Mouse (Mus musculus): ENCODE results near the gene Hnrnpl. TPM values are rescaled to one million over a fixed set of nuclear protein-coding genes. Genes with fewer than 3 reads are reported as not detected.
A peak's percentile ranks its signal among the peaks of the same experiment; 100 is the strongest.

The Hnrnpl gene
- polyA plus RNA-seq, 1 experiment: 244 TPM

DNA sequence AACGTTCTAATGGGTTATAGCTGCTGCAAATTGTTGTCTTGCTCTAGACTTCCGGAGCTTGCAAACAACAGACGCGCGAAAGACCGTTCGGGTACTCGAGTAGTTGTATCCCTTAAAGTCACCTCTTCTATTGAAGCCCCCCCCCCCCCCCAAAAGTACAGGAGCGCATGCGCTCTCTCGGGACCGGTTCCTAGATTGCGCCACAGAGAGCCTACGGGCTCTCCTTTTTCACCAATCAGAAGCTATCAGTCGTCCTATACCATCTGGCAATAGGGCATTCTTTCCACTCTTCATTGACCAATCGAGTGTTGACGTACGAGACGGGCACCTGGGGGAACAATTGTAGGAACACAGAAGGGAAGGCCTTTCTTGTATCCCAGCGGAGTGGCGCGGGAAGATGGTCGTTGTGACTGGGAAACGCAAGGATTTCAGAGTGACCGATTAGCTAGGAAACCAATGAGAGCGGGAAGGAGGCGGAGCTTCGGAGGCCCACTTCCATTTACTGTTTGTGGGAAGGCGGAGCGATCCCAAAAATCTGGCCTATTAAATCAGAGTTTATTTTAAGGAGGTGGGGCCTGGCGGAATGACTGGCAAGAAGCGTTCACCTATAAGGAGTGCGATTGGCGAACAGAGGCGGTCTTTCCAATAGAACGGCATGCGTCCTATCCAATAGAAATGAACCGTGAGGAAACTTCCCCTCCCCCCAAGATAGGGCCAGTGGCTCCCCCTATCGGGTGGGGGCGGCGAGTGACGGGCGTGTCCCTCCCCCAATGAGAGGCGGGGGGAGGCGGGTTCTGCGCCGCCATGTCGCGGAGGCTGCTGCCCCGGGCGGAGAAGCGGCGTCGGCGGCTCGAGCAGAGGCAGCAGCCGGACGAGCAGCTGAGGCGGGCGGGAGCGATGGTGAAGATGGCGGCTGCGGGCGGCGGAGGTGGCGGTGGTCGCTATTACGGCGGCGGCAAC lies 2.0 kb downstream of the Hnrnpl start:
- under 1% methylated on average over 70 of the region's 70 CpGs for WGBS
- peak; percentile 99 for TF ChIP-seq POLR2A (IDR thresholded peaks at IDR 0.05; ENCODE audit: borderline replicate concordance, extremely low read depth, low read depth, low read length)
- no peak for TF ChIP-seq CTCF (IDR thresholded peaks at IDR 0.05; ENCODE audit: insufficient read depth, low read length)
- peak; percentile 98 for DNase-seq
- peaks cover 22% of the 10 kb centered on the region for H3K4me1 ChIP-seq (ENCODE audit: control insufficient read depth, insufficient read depth, low read length)
- peak overlapping the region; percentile 90 for H3K4me3 ChIP-seq (replicated peaks; ENCODE audit: extremely low read depth, low read depth, low read length)

DNA sequence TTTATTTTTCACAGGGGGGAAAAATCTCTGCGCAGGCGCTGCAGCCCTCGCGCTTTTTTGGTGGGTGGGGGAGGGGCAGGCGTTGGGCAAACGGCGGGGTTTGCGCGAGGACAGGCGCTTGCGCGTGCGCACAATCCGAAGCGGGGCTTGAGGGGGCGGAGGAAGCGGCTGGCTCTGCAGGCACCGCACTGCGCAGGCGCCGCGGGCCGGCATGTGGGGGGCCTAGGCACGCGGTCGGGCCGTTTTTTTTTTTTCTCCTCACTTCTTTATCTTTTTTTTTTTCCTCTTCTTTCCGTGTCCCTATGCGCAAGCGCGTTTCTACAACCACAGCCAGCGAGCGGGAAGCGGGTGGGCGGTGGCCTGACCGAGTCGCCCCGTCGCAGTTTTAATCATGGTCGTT lies 2.9 kb downstream of the Hnrnpl start:
- Histone ChIP-seq H3K4me1 (ENCODE audit: control insufficient read depth, insufficient read depth, low read length) (peaks cover 25% of the 10 kb centered on the region), H3K4me3 (replicated peaks; ENCODE audit: extremely low read depth, low read depth, low read length) (peak overlapping the region; percentile 83)
- under 1% methylated on average over 40 of the region's 40 CpGs for WGBS
- peak; percentile 83 for DNase-seq
- TF ChIP-seq CTCF (IDR thresholded peaks at IDR 0.05; ENCODE audit: insufficient read depth, low read length) (no peak), POLR2A (IDR thresholded peaks at IDR 0.05; ENCODE audit: borderline replicate concordance, extremely low read depth, low read depth, low read length) (no peak)

DNA sequence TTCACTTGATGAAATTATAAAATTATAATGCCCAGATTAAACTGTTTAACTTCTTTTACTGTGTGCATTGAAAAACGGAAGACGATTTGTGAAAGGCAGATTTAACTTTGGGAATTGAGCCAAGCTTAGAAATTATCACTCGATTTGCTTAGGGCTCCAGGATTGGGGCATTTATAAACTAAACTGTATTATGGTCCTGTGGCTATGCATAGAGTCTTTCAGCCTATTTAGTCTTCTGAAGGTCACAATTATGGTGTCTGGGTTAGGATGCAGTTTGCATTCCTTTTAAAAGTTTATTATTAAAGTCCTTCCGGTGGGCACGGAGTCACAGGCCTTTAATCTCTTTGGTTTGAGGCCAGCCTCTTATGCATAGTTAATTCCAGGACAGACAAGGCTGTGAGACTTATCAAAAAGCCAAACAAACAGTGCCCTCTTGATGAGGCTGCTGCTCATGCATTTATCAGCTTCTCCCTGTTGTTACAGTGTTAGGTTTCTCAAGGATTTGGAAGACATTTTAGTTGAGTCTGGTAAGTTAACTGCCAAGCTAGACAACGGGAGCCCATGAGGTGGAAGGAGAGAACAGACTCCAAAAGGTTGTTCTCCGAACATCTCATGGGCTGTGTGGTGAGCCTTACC lies 3.4 kb downstream of the Hnrnpl start:
- Histone ChIP-seq H3K4me1 (ENCODE audit: control insufficient read depth, insufficient read depth, low read length) (peaks cover 25% of the 10 kb centered on the region), H3K4me3 (replicated peaks; ENCODE audit: extremely low read depth, low read depth, low read length) (peak overlapping the region; percentile 83)
- WGBS: 1% methylated on average over 7 of the region's 7 CpGs
- TF ChIP-seq POLR2A (IDR thresholded peaks at IDR 0.05; ENCODE audit: borderline replicate concordance, extremely low read depth, low read depth, low read length): no peak
- no peak for TF ChIP-seq CTCF (IDR thresholded peaks at IDR 0.05; ENCODE audit: insufficient read depth, low read length)
- no peak for DNase-seq

DNA sequence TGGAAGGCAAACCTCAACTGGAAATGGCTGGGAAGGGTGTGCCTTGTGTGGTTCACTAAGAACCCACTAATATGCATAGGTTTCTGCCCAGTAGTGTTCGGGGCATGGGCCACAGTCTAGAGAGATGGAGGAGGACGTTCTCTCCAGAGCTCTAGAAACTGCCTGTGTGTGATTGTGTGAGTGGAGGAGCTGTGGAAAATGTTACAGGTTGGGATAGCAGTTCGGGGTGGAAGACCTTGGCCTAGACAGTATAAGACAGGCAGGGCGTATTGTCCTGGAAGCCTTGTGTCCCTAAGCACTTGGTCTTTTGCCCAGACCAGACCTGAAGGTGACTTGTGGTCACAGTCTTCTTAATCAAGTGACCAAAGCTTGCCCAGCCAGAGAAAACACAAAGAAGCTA lies 4.1 kb downstream of the Hnrnpl start:
- WGBS: 14% methylated on average over 4 of the region's 4 CpGs
- no peak for DNase-seq
- H3K4me3 ChIP-seq (replicated peaks; ENCODE audit: extremely low read depth, low read depth, low read length): peak overlapping the region; percentile 27
- H3K4me1 ChIP-seq (ENCODE audit: control insufficient read depth, insufficient read depth, low read length): peaks cover 27% of the 10 kb centered on the region
- TF ChIP-seq CTCF (IDR thresholded peaks at IDR 0.05; ENCODE audit: insufficient read depth, low read length) (no peak), POLR2A (IDR thresholded peaks at IDR 0.05; ENCODE audit: borderline replicate concordance, extremely low read depth, low read depth, low read length) (no peak)

DNA sequence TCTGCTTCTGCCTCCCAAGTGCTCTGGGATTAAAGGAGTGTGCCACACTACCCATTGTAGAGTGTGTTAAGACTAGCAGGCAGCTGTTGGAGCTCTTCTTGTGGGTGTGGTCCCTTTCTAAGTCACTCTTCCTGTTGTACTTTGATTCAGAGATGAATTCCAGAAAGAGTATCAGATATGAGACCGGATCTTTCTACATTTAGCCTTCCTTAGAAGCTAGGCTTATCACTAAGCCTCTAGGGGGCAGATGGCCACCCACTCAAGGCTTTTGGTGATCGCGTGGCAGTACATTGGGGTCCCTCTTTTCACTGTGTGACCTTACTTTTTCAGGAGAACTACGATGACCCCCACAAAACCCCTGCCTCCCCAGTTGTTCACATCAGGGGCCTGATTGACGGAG lies 4.6 kb downstream of the Hnrnpl start:
- no peak overlapping the region for H3K4me3 ChIP-seq (replicated peaks; ENCODE audit: extremely low read depth, low read depth, low read length)

DNA sequence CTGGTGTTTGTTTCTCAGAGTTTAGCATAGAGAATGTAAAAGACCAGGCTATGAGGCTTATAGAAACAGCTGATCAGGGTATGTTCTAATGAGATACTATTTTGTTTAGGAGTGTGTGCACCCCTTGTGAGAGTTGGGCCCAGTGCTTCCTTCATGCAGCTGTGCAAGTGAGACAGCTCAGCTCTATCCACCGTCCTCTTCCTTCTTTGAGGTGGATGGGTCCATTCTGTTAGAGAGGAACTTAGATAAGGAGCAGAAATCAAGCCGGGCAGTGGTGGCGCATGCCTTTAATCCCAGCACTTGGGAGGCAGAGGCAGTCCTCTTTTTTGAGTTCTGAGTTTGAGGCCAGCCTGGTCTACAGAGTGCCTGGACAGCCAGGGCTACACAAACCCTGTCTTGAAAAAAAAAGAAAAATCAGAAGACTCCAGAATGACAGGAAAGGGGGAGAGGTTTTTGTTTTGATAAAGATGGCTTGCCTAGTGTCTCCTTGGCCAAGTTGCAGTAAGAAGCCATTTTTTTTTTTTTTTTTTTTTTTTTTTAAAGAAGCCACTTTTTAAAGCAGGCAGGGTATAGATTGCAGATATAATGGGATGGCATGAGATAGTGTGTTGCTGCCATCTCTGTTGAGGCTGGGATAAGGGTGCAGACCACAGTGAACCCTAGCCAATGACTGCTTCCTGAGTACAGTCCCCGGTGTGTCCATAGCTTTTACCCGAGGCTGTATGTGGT lies 6.1 kb downstream of the Hnrnpl start:
- TF ChIP-seq POLR2A (IDR thresholded peaks at IDR 0.05; ENCODE audit: borderline replicate concordance, extremely low read depth, low read depth, low read length) (no peak), CTCF (IDR thresholded peaks at IDR 0.05; ENCODE audit: insufficient read depth, low read length) (no peak)
- H3K4me1 ChIP-seq (ENCODE audit: control insufficient read depth, insufficient read depth, low read length): peaks cover 26% of the 10 kb centered on the region

More for the DNA sequence above, 4.6 kb downstream of the Hnrnpl start:
- no peak for DNase-seq
- WGBS: 33% methylated on average over 5 of the region's 5 CpGs
- TF ChIP-seq CTCF (IDR thresholded peaks at IDR 0.05; ENCODE audit: insufficient read depth, low read length) (peak; percentile 36), POLR2A (IDR thresholded peaks at IDR 0.05; ENCODE audit: borderline replicate concordance, extremely low read depth, low read depth, low read length) (no peak)
- peaks cover 29% of the 10 kb centered on the region for H3K4me1 ChIP-seq (ENCODE audit: control insufficient read depth, insufficient read depth, low read length)

DNA sequence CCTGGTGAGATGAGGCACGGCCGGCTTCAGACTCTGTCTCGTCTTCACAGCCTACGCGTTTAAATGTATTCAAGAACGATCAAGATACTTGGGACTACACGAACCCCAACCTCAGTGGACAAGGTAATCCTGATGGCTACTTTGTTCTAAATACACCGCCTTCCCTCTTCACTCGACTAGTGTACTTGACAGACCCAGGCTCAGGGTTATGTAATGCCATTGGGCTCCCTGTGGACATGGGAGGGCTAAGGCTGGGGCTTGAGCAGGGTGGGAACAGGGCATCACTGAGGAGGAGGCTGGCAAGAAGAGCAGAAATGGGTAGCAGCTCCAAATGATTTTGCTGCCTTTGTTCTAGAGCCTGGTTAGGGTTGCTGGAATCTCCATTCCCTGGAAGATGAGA lies 6.9 kb downstream of the Hnrnpl start:
- Histone ChIP-seq H3K4me3 (replicated peaks; ENCODE audit: extremely low read depth, low read depth, low read length) (no peak overlapping the region), H3K4me1 (ENCODE audit: control insufficient read depth, insufficient read depth, low read length) (peaks cover 29% of the 10 kb centered on the region)
- WGBS: 80% methylated on average over 9 of the region's 9 CpGs
- TF ChIP-seq POLR2A (IDR thresholded peaks at IDR 0.05; ENCODE audit: borderline replicate concordance, extremely low read depth, low read depth, low read length): no peak
- TF ChIP-seq CTCF (IDR thresholded peaks at IDR 0.05; ENCODE audit: insufficient read depth, low read length): no peak
- no peak for DNase-seq

More for the DNA sequence above, 6.1 kb downstream of the Hnrnpl start:
- 63% methylated on average over 5 of the region's 5 CpGs for WGBS
- no peak overlapping the region for H3K4me3 ChIP-seq (replicated peaks; ENCODE audit: extremely low read depth, low read depth, low read length)
- no peak for DNase-seq

DNA sequence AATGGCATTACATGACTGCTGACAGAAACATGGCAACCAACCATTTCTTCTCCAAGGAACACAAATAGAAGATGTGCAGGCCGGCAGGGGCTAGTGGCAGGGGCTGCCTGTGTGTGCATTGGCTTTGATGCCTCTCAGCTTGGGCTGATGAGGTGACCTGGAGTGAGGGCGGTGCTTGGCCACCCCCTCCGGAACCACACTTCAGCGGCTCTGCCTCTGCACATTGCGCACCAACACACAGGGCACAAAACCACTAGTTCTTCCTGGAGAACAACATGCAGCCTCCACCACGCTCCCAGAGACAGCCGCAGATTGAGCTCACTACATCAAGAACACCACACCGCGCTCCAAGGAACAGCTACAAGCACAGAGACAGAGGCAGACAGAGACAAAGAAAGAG lies 7.9 kb downstream of the Hnrnpl start:
- H3K4me1 ChIP-seq (ENCODE audit: control insufficient read depth, insufficient read depth, low read length): peaks cover 30% of the 10 kb centered on the region
- no peak overlapping the region for H3K4me3 ChIP-seq (replicated peaks; ENCODE audit: extremely low read depth, low read depth, low read length)
- 68% methylated on average over 9 of the region's 9 CpGs for WGBS
- TF ChIP-seq CTCF (IDR thresholded peaks at IDR 0.05; ENCODE audit: insufficient read depth, low read length): no peak
- no peak for TF ChIP-seq POLR2A (IDR thresholded peaks at IDR 0.05; ENCODE audit: borderline replicate concordance, extremely low read depth, low read depth, low read length)
- no peak for DNase-seq

DNA sequence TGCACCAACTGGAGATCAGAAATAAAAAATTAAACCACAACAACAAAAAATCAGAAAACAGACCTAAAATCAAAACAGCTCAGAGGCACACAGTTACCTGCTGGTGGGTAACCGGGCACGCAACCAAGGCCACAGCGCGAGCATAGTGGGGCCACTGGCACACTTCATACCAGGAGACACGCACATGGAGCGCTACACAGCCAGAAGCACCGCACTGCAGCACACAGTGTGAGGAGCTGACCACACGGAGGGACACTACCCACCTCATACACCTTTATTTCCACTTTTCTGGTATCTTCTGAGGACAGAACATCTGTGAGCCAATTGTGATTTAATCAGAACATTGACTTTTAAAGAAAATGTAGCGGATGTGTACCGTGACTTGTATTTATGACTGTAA lies 8.6 kb downstream of the Hnrnpl start:
- TF ChIP-seq POLR2A (IDR thresholded peaks at IDR 0.05; ENCODE audit: borderline replicate concordance, extremely low read depth, low read depth, low read length) (no peak), CTCF (IDR thresholded peaks at IDR 0.05; ENCODE audit: insufficient read depth, low read length) (no peak)
- H3K4me3 ChIP-seq (replicated peaks; ENCODE audit: extremely low read depth, low read depth, low read length): no peak overlapping the region
- peaks cover 29% of the 10 kb centered on the region for H3K4me1 ChIP-seq (ENCODE audit: control insufficient read depth, insufficient read depth, low read length)
- WGBS: 89% methylated on average over 10 of the region's 10 CpGs
- DNase-seq: no peak
